Mouse (Mus musculus) stomach, postnatal 0 days (tissue): Measurements from ENCODE around the gene Catsperg1. TPM values are rescaled to one million over a fixed set of nuclear protein-coding genes. Genes with fewer than 3 reads are reported as not detected.

Experiments
- ATAC-seq: fragments of 200-750 bp; cut with Nextera tagmentation; 2 replicates; pipeline ENCODE4 v1.8.0; 2017; ENCODE audit not compliant: low FRiP score, low TSS enrichment
- DNase-seq: peaks from one replicate; pipeline ENCODE4 v3.0.0-alpha.2; 2016; ENCODE audit warnings: low spot score
- H3K27ac ChIP-seq: fragments of 300-500 bp; sonication (generic); replicated peaks from 2 replicates; pipeline ENCODE4 v1.5.1; 2014; ENCODE audit warnings: mild to moderate bottlenecking, control low read depth
- H3K27me3 ChIP-seq: fragments of 300-500 bp; sonication (generic); 2 replicates; pipeline ENCODE4 v1.6.1; 2014; ENCODE audit warnings: low read length; ENCODE audit not compliant: control insufficient read depth, insufficient read depth
- H3K36me3 ChIP-seq: fragments of 300-500 bp; sonication (generic); 2 replicates; pipeline ENCODE4 v1.6.1; 2014; ENCODE audit warnings: low read length, mixed read lengths; ENCODE audit not compliant: control insufficient read depth, insufficient read depth
- H3K4me1 ChIP-seq: fragments of 300-500 bp; sonication (generic); replicated peaks from 2 replicates; pipeline ENCODE4 v1.6.1; 2014; ENCODE audit warnings: antibody characterized with exemption; ENCODE audit not compliant: control insufficient read depth, insufficient read depth
- H3K4me2 ChIP-seq: fragments of 300-500 bp; sonication (generic); replicated peaks from 2 replicates; pipeline ENCODE4 v1.6.1; 2014; ENCODE audit warnings: low read depth, mild to moderate bottlenecking, control low read depth, moderate library complexity
- H3K4me3 ChIP-seq: fragments of 300-500 bp; sonication (generic); 2 replicates; pipeline ENCODE4 v1.5.1; 2014; ENCODE audit warnings: low read depth, low read length, control low read depth
- H3K9ac ChIP-seq: fragments of 300-500 bp; sonication (generic); 2 replicates; pipeline ENCODE4 v1.6.1; 2014; ENCODE audit warnings: mild to moderate bottlenecking, low read length, control low read depth, mixed read lengths
- H3K9me3 ChIP-seq: fragments of 300-500 bp; sonication (generic); 2 replicates; pipeline ENCODE4 v1.6.1; 2016; ENCODE audit warnings: low read length; ENCODE audit not compliant: control insufficient read depth
- CTCF ChIP-seq: IDR thresholded peaks from 2 replicates; pipeline ENCODE4 v1.5.1; 2016; ENCODE audit warnings: antibody characterized with exemption, low read depth, mild to moderate bottlenecking, moderate library complexity
- EP300 ChIP-seq: optimal IDR thresholded peaks from 2 replicates; pipeline ENCODE3; 2016; ENCODE audit warnings: antibody characterized with exemption
- whole genome bisulfite sequencing: fragments of 180-500 bp; shearing (Covaris S2); extraction: QIAGEN DNeasy Blood & Tissue Kit; methylation state at CpG from one replicate; pipeline ENCODE4 v1.1.7; 2014; 5-methylcytosine and 5-hydroxymethylcytosine counted together
- polyA plus RNA-seq: library from polyadenylated mRNA; unstranded; fragments of >200 nt; fragmentation: Nextera tagmentation; extraction: Ambion mirVana; gene quantifications from 2 replicates; pipeline ENCODE4 v1.2.1, GENCODE M21; 2015

Gene Catsperg1
- polyA plus RNA-seq, 1 experiment from 2014 or later: 0.29 TPM

GRCm38 (mm10) chr7:29168121-29168695, 45.6 kb downstream of the Catsperg1 start:
- WGBS: 19% methylated on average over 10 of the region's 10 CpGs
- no peaks in the 10 kb centered on the region for H3K9me3 ChIP-seq
- H3K4me2 ChIP-seq: peak overlapping the region; percentile 72; the same call in 1 of the 2 replicates
- H3K4me1 ChIP-seq: peaks cover 6% of the 10 kb centered on the region; the same call in 1 of the 2 replicates
- H3K9ac ChIP-seq: no peak overlapping the region
- H3K27me3 ChIP-seq: no peaks in the 10 kb centered on the region
- DNase-seq (no peak), ATAC-seq (no peak)
- H3K36me3 ChIP-seq: no peaks in the 10 kb centered on the region; the same call in 1 of the 2 replicates
- H3K27ac ChIP-seq: no peak overlapping the region
- peak overlapping the region; percentile 54; the same call in 1 of the 2 replicates for H3K4me3 ChIP-seq
- TF ChIP-seq EP300: no peak

- H3K27ac ChIP-seq: no peak overlapping the region
- peaks cover 6% of the 10 kb centered on the region; the same call in 1 of the 2 replicates for H3K4me1 ChIP-seq
- no peak overlapping the region for H3K4me3 ChIP-seq
- H3K9ac ChIP-seq: no peak overlapping the region
- no peaks in the 10 kb centered on the region for H3K9me3 ChIP-seq
- TF ChIP-seq EP300 (no peak), CTCF (no peak)
- no peaks in the 10 kb centered on the region for H3K27me3 ChIP-seq
- no peaks in the 10 kb centered on the region; the same call in 1 of the 2 replicates for H3K36me3 ChIP-seq
- no peak for ATAC-seq
- DNase-seq: no peak
- no peak overlapping the region for H3K4me2 ChIP-seq
- WGBS: 33% methylated on average over 18 of the region's 19 CpGs
Observed at GRCm38 (mm10) chr7:29167656-29168055, 46.2 kb downstream of the Catsperg1 start.

- Histone ChIP-seq H3K9me3 (no peaks in the 10 kb centered on the region), H3K9ac (no peak overlapping the region), H3K27me3 (no peaks in the 10 kb centered on the region), H3K4me2 (no peak overlapping the region), H3K27ac (no peak overlapping the region), H3K36me3 (no peaks in the 10 kb centered on the region), H3K4me1 (no peaks in the 10 kb centered on the region), H3K4me3 (no peak overlapping the region)
- peak; percentile 91 for DNase-seq
- TF ChIP-seq CTCF: no peak
- TF ChIP-seq EP300: no peak
- 12% methylated on average over 9 of the region's 9 CpGs for WGBS
- ATAC-seq: peak; percentile 84
Observed at GRCm38 (mm10) chr7:29162750-29163525, 50.9 kb downstream of the Catsperg1 start.

- DNase-seq: no peak
- Histone ChIP-seq H3K27me3 (no peaks in the 10 kb centered on the region), H3K36me3 (no peaks in the 10 kb centered on the region), H3K4me3 (no peak overlapping the region), H3K9me3 (no peaks in the 10 kb centered on the region), H3K4me2 (no peak overlapping the region), H3K27ac (no peak overlapping the region), H3K9ac (no peak overlapping the region), H3K4me1 (no peaks in the 10 kb centered on the region)
- WGBS: 64% methylated on average over 5 of the region's 5 CpGs
- ATAC-seq: no peak
- TF ChIP-seq EP300: no peak
Observed at GRCm38 (mm10) chr7:29162294-29162693, 51.5 kb downstream of the Catsperg1 start.

GRCm38 (mm10) chr7:29158264-29158663, 55.6 kb downstream of the Catsperg1 start:
- Histone ChIP-seq H3K36me3 (peaks cover 2% of the 10 kb centered on the region; the same call in 1 of the 2 replicates), H3K27me3 (no peaks in the 10 kb centered on the region), H3K4me2 (no peak overlapping the region), H3K9me3 (no peaks in the 10 kb centered on the region), H3K27ac (no peak overlapping the region), H3K4me3 (no peak overlapping the region), H3K4me1 (no peaks in the 10 kb centered on the region), H3K9ac (no peak overlapping the region)
- no peak for TF ChIP-seq CTCF
- no peak for TF ChIP-seq EP300
- ATAC-seq (no peak), DNase-seq (no peak)
- 5% methylated on average over 5 of the region's 5 CpGs for WGBS
